Mouse (Mus musculus): ENCODE results near the gene Gpsm1. TPM values are rescaled to one million over a fixed set of nuclear protein-coding genes. Genes with fewer than 3 reads are reported as not detected.

The Gpsm1 gene
- polyA plus RNA-seq, 1 experiment, result not detected

DNA sequence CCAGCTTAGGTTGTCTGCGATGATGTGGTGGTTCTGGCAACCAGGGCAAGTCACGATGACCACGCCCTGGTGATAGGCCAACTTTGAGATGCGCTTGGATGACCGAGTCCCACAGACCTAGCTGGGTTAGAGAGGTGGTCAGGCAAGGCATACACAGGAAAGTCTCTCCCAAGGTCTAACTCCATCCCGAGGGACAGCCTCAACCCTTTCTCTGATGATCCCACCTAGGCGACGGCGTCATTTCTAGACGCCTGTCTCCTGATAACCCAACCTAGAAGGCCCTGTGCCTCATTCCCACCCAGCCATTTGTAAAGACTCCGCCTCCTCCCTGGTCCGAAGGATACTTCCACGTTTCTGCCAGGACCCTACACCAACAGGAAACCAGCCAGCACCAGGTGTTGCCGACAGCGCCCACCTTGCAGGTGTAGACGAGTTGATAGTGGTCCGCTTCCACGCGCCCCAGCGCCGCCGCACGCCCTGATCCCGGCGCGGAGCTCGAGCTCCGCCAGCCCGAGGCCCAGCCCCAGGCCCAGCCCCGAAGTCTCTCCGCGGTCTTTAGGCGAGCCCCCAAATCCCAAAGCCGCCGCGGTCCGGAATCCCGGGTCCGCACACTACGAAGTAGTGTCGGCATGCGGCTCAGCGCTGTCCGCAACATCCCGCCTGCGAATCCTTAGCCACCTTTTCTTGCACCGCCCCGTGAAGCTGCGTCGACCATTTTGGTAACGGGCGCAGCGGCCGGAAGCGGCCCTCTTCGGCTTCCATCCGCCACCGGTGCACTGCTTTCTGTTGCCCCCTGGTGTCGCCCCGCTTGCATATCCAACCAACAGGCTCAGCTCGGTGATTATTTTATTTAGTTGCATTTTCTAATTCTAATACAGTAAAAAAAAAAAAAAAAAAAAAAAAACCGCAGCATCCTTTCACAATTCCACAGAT is 36.3 kb downstream of the Gpsm1 start, which contains the start of gene Dnlz:
Gene Dnlz, minus strand, starts transcription at position 753 of the 933 bp plus-strand sequence.
- TF ChIP-seq GATA1 (IDR thresholded peaks at IDR 0.05; ENCODE audit: low read length), result no peak

DNA sequence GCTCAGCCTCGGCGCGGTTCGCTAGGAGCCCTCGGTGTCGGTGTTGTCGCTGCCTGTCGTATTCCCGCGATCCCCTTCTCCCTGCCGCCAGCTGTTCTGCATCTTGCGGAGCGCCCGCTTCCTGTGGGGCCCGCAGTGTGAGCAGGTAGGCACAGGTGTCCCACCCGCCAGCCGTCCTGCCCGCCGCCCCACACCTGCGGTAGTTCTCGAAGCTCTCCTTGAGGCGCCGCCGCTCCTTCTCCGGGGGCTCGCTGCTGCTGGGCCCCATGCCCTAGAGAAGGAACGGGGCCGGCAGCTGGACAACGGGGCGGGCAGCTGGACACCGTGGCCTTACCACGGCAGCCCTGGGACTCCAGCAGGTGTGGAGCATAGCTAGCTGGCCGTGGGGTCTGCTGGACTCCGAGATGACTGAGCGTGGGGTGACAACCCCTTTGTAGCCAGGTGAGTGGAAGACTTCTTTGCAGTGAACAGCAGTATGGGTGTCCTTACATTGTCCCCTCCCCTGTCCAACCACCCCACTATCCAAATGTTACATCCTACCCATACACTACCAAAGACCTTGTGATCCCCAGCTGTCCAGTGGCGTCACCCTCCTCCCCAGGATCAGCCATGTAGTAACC is 37.1 kb downstream of the Gpsm1 start:
- no peak for TF ChIP-seq GATA1 (IDR thresholded peaks at IDR 0.05; ENCODE audit: low read length)

DNA sequence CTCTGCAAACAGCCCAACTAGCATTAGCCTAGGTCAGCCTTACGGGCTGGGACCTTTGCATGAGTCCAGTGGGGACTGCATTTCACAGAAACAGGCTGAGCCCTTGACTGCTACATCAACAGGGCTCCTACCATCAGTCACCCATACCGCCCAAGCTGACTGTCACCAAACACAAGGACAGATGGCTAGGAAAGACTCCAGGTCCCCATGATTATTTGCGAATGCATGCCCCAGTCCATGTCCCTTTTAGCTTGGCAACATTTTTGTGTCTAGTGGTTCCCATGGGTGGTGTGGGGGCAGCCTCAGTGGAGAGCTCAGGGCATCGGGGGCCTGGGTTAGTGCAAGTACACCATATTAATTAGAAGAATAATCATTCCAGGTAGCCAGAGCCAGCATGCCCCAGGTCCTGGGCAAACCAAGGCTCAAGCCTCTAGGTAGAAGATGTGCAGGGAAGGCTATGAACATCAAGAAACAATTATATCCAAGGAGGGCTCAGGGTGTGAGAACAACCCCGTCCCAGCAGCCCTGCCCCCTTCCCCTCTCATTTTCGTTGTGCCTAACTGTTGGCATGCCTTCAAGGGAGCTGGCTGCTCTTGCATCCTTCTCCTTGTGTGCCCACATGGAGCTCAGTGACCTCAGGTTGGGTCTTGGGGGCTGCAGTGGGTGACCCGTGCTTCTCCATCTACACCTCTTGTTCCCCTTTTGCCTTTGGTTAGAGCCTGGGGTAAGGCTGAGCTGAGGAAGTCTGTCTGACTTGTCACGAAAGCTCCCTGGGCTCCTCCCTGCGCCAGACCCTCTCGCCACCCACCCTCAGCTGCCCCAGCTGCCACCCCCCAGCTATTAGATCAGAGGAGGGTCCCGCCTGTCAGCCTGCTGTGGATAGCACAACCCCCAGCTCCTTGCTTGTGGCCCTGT is 38.0 kb downstream of the Gpsm1 start:
- TF ChIP-seq GATA1 (IDR thresholded peaks at IDR 0.05; ENCODE audit: low read length), result no peak

DNA sequence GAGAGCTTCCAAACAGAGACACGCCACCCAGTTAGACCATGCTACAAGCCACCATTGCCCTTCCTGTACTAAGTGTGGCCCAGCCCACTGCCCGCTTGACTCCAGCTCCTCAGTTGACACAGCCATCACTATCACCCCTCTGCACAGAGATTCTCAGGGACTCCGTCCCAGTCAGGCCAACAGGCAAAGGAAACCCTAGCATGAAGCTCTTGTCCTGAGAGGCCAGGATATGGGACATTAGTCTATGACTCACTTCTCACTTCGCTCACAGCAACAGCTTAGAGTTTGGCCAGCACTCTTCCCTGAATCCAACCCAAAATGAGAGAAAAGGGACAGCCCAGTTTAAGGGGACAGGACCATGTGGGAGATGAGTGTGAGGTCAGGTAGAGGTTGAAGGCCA is 39.1 kb downstream of the Gpsm1 start:
- TF ChIP-seq GATA1 (IDR thresholded peaks at IDR 0.05; ENCODE audit: low read length), result no peak

DNA sequence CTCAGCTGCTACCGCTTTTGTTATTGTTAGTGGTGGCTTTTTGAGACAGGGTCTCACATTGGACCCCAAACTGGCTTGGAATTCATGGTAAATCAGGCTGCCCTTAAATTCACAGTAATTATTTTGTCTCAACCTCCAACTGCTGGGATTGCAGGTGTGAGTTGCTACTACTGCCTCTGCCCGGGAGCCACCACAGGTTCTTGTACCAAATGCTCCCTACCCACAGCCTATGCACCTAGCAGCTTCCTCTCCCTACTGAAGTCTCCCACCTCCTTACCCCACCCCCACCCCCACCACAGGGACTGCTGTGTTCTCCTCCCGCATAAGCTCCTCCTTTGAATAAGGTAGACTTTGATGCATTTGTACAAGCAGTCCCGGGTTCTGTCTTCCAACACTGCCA is 40.9 kb downstream of the Gpsm1 start:
- TF ChIP-seq GATA1 (IDR thresholded peaks at IDR 0.05; ENCODE audit: low read length), result no peak

DNA sequence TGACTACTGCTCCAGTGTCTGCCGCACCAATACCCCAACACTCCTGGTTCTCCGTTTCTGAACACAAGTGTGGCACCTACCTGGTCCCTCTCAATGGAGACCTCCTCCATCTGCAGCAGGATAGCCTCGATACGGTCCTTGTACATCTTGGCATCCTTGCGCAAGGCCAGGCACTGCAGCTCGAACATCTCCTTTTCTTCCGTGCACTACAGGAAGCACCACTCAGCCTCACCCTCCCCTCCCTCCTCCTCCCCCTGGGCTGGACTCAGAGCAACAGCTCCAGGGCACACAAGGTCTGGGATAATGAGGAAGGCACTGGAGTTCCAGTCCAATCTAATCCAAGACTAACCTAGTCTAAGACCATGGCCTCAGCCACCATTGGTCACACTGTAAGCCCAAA is 41.4 kb downstream of the Gpsm1 start:
- no peak for TF ChIP-seq GATA1 (IDR thresholded peaks at IDR 0.05; ENCODE audit: low read length)

DNA sequence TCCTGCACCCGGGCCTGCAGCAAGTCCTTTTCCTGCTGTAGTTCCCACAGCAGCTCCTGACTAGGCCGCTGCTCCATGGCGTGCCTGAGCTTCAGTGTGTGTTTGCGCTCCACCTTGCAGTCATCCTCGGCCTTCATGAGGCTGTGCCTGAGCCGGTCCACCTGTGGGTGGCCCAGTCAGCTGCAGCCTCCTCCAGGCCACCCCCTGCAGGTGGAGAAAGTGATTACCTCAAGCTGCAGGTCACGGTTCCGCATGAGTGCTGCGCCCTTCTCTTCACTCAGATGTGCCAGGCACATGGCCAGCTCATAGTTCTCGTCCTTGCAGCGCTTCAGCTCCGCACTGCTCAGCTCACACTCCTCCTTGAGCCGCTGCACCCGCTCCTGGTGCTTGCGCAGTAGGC is 42.2 kb downstream of the Gpsm1 start:
- TF ChIP-seq GATA1 (IDR thresholded peaks at IDR 0.05; ENCODE audit: low read length), result no peak

DNA sequence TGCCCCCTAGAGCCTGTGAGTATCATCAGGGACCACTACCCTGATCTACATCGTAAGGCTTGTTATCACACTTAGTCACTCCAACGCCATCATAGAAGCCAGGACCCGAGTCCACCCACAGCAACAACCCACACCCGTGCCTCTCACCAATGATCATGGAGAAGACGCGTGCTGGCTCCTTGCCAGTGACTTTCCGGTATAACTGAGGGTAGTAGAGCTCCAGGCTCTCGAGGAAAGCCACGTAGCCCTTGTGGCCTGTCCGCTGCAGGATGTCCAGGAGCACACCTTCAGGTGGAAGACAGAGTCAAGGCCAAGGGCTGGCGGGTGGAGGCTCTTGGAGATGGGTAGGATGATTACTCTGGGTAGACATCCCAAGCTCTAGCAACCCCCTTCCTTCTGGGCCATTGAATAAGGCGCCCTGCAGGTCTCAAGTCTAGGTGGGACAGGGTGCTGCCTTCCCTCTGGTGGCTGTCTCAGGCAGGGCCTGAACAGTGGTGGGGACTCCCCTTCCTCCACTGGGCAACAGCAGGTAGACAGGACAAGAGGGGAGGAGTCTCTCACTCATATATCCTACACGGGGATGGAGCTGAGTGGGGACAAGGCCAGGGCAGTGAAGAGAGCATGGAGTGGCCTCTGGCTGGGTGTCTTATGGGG is 43.5 kb downstream of the Gpsm1 start:
- no peak for TF ChIP-seq GATA1 (IDR thresholded peaks at IDR 0.05; ENCODE audit: low read length)

DNA sequence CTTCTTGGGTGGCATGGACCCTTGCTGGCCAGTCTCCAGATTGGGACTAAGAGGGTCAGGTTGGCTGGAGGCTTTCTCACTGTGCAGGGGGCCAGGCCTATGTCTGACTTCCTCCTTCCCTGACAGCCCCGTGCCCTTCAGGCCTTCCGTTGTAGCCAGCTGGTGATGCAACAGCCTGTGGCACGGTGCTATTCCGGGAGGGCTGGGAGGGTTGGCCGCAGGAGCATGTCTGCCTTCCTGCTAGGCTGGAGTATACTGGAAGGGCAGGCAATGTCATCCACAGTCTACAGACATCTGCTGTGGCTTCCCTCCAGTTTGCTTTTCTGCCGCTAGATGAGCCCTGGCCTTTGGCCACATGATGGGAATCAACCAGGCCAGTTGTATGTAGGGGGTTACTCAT is 44.7 kb downstream of the Gpsm1 start:
- no peak for TF ChIP-seq GATA1 (IDR thresholded peaks at IDR 0.05; ENCODE audit: low read length)

DNA sequence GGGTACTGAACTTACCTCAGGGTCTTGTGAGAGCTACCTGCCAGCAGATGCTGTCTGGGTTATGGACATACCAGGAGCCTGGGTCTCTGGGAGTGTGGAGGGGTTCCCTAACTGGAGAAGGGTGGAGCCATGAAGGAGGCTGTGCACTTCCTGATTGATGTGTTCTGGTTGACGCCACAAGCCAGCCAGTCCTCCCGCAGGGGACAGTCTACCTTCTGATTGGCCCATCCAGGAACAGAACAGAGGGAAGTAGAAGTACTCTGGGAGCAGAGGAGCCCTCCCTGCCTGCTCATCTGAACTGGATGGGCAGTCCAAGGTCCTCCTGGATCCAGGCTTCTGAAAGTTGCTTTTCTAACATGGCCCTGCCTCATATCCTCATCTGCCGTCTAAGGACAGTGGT is 45.5 kb downstream of the Gpsm1 start, which contains the start of gene Card9:
Gene Card9, minus strand, starts transcription at position 147 of the 400 bp plus-strand sequence.
- TF ChIP-seq GATA1 (IDR thresholded peaks at IDR 0.05; ENCODE audit: low read length), result no peak

DNA sequence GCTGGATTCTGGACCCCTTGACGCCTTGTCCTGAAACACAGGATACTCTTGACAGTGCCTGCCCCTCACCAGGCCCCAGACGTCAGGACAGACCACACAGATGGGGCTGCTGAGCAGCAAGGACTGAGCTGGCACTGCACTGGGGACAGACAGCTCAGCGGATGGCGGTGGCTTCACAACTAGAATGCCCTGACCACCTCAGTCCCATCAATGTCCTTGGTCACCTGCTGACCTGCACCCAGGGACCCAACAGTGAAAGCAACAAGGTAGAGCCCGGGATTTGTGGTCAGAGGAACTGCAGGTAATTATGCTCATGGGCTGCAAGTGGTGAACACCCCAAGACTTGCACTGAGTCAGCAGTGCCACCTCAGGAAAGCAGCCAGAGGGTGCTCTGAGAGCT is 47.7 kb downstream of the Gpsm1 start:
- no peak for TF ChIP-seq GATA1 (IDR thresholded peaks at IDR 0.05; ENCODE audit: low read length)

DNA sequence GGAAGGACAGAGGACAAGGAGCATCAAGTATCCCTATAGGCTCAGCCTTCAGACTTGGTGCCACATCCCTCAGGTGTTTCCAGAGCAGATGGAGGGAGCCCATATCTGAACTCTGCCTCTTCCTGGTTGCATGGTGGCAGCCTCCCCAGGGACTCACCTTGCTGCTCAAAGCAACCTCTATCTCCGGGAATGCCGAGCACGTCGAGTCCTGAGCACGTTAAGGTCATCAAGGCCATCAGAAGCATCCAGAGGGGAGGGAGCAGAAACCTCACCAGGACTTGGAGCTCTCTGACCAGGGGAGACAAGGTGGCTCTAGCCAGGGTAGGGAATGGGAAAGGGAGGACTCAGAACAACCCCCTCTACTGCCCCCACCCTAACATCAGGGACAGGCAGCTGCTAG is 48.2 kb downstream of the Gpsm1 start:
- TF ChIP-seq GATA1 (IDR thresholded peaks at IDR 0.05; ENCODE audit: low read length), result no peak

DNA sequence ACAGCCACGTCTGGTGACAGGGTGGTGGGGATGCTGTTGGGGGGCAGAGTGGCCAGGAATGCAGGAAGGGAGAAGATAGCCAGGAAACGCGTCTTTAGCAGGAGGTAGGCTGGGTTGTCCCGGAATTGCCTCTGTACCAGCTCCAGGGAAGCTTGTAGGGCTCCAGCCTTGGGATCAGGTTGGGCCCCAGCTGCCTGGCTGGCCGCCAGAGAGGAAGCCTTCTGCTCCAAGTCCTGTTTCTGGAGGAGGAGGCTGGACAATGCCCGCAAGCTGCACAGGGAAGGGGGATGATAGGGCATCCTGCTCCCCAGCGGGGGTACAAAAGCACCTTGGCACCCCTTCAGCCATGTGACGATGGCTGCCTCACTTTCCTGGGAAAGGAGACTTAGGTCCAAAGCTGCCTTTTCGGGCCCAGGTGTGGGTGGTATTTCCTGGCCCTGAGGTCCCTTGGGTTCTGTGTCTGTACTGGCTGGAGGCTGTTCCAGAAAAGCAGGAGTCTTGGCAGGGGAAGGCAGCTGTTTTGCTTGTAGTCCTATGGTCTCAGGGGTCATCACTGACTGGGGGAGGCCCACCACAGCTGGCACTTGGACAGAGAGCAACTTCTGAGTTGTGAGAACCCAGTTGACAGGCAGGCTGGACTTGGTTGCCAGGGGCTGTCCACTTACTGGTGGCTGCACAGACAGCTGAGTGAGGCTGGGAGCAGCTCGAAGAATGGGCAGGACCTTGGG is 49.6 kb downstream of the Gpsm1 start:
- TF ChIP-seq GATA1 (IDR thresholded peaks at IDR 0.05; ENCODE audit: low read length), result no peak

DNA sequence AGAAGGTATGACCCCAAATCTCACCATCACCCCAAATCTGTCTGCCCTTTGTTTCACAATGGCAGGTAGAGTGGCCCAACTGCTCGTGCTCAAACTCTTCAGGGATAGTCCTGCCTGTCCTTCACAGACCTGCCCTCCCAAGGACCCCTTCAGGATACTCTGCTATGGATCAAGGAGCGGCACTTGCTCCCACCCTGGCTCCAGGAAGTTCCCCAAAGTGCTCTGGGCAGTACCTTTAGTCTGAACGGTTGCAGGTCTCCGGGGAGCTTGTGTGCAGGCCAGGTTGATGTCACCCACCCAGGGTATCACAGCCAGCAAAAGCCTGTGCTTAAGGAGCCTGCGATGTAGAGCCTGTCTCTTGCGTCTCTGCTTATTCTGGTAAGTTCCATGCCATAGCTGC is 52.6 kb downstream of the Gpsm1 start:
- TF ChIP-seq GATA1 (IDR thresholded peaks at IDR 0.05; ENCODE audit: low read length), result no peak
